Mouse (Mus musculus) forebrain, postnatal 0 days (tissue): ENCODE results near the gene Ntng2. TPM values are rescaled to one million over a fixed set of nuclear protein-coding genes. Genes with fewer than 3 reads are reported as not detected.

Experiments used
- ATAC-seq: fragments of 200-750 bp; cut with Nextera tagmentation; 2 replicates; pipeline ENCODE4 v1.8.0; 2017; ENCODE audit warnings: mild to moderate bottlenecking, moderate library complexity
- DNase-seq: peaks from one replicate; pipeline ENCODE4 v3.0.0-alpha.2; 2015
- H3K27ac ChIP-seq: fragments of 300-500 bp; sonication (generic); 2 replicates; pipeline ENCODE4 v1.5.1; 2014; ENCODE audit warnings: low read depth, mild to moderate bottlenecking, antibody characterized with exemption, low read length, moderate library complexity, mixed read lengths
- H3K27me3 ChIP-seq: fragments of 300-500 bp; sonication (generic); 2 replicates; pipeline ENCODE4 v1.6.1; 2014; ENCODE audit warnings: mild to moderate bottlenecking, low read length, mixed read lengths; ENCODE audit not compliant: insufficient read depth
- H3K36me3 ChIP-seq: fragments of 300-500 bp; sonication (generic); 2 replicates; pipeline ENCODE4 v1.6.1; 2014; ENCODE audit warnings: mild to moderate bottlenecking, moderate library complexity; ENCODE audit not compliant: insufficient read depth
- H3K4me1 ChIP-seq: fragments of 300-500 bp; sonication (generic); 2 replicates; pipeline ENCODE4 v1.6.1; 2014; ENCODE audit warnings: antibody characterized with exemption; ENCODE audit not compliant: insufficient read depth
- H3K4me2 ChIP-seq: fragments of 300-500 bp; sonication (generic); 2 replicates; pipeline ENCODE4 v1.6.1; 2014; ENCODE audit warnings: low read depth, mild to moderate bottlenecking, moderate library complexity
- H3K4me3 ChIP-seq: fragments of 300-500 bp; sonication (generic); 2 replicates; pipeline ENCODE4 v1.5.1; 2014; ENCODE audit warnings: low read depth, low read length, mixed read lengths
- H3K9ac ChIP-seq: fragments of 300-500 bp; sonication (generic); 2 replicates; pipeline ENCODE4 v1.6.1; 2014; ENCODE audit warnings: mild to moderate bottlenecking
- H3K9me3 ChIP-seq: fragments of 300-500 bp; sonication (generic); 2 replicates; pipeline ENCODE4 v1.6.1; 2016; ENCODE audit warnings: low read length
- CTCF ChIP-seq: sonication (generic); IDR thresholded peaks from 2 replicates; pipeline ENCODE4 v1.5.1; 2016; ENCODE audit warnings: antibody characterized with exemption, control low read depth, low read depth
- WGBS: fragments of 180-500 bp; shearing (Covaris S2); extraction: QIAGEN DNeasy Blood & Tissue Kit; methylation state at CpG from one replicate; pipeline ENCODE4 v1.1.7; 2014; 5-methylcytosine and 5-hydroxymethylcytosine counted together
- polyA plus RNA-seq: library from polyadenylated mRNA; unstranded; fragments of >200 nt; fragmentation: Nextera tagmentation; extraction: Ambion mirVana; gene quantifications from 2 replicates; pipeline ENCODE4 v1.2.1, GENCODE M21; 2015
- total RNA-seq: library from RNA; depleted of rRNA; stranded (reverse); fragments of >200 nt; gene quantifications from 2 replicates; pipeline ENCODE4 v1.2.3, GENCODE M21; 2014

Ntng2 gene
- total and polyA plus RNA-seq, 2 experiments from 2014 or later: 8.6 to 33.0 TPM

DNA sequence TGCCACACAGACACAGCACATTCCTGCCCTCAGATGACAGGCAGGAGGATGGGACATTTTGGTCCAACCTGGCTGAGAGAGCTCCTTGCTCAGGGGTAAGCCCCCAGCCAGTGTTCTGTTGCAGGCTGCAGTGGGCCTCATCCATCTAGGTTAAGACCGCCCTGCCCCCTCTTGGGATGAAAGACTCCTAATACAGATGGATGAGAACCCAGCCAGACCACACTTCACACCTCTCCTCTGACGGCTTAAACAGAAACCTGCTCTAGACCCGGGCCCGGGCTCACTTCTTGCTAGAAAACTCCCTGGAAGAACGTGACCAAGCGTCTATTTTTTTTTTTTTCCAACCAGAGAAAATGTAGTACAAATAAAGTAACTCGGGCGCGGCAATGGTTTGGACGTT lies 3.0 kb downstream of the Ntng2 start:
- Histone ChIP-seq H3K36me3 (no peaks in the 10 kb centered on the region), H3K4me3 (peak overlapping the region; percentile 62), H3K9me3 (no peaks in the 10 kb centered on the region), H3K27me3 (peaks cover 7% of the 10 kb centered on the region; the same call in 1 of the 2 replicates), H3K27ac (peak overlapping the region; percentile 10; the same call in 1 of the 2 replicates), H3K9ac (peak overlapping the region; percentile 68; the same call in 1 of the 2 replicates), H3K4me2 (peak overlapping the region; percentile 96), H3K4me1 (no peaks in the 10 kb centered on the region)
- no peak for TF ChIP-seq CTCF
- ATAC-seq: no peak
- peak; percentile 34 for DNase-seq
- 6% methylated on average over 10 of the region's 10 CpGs for WGBS

- H3K9ac ChIP-seq: no peak overlapping the region
- ATAC-seq (no peak), DNase-seq (no peak)
- no peak overlapping the region for H3K4me2 ChIP-seq
- H3K4me3 ChIP-seq: no peak overlapping the region
- no peaks in the 10 kb centered on the region for H3K9me3 ChIP-seq
- WGBS: 48% methylated on average over 3 of the region's 3 CpGs
- H3K4me1 ChIP-seq: no peaks in the 10 kb centered on the region
- H3K27me3 ChIP-seq: peaks cover 7% of the 10 kb centered on the region; the same call in 1 of the 2 replicates
- no peak overlapping the region for H3K27ac ChIP-seq
- TF ChIP-seq CTCF: no peak
- no peaks in the 10 kb centered on the region for H3K36me3 ChIP-seq
These were observed 4.3 kb downstream of the Ntng2 start for GRCm38 (mm10) chr2:29248551-29248950.

DNA sequence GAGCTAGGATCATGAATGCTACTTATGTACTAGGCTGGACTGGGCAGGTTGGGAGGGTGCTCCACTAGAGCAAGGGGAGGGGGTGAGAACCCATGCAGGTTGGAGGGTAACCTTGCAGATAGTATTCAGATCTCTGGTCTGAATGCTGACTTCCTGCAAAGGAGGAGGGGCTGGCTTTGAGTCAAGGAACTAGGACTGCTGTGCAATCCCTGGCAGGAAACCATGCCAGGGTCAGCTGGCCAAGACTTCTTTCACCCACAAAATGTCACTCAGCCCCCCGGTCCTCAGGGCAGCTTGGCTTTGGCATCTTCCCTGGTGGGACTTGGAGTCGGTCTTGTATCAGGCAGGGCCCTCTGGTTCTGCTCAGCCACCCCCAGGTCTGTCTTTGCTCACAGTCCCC lies 5.4 kb downstream of the Ntng2 start:
- no peak for TF ChIP-seq CTCF
- Histone ChIP-seq H3K27me3 (peaks cover 7% of the 10 kb centered on the region; the same call in 1 of the 2 replicates), H3K9ac (no peak overlapping the region), H3K4me2 (no peak overlapping the region), H3K27ac (no peak overlapping the region), H3K4me3 (no peak overlapping the region), H3K36me3 (no peaks in the 10 kb centered on the region), H3K9me3 (no peaks in the 10 kb centered on the region), H3K4me1 (no peaks in the 10 kb centered on the region)
- DNase-seq: no peak
- 65% methylated on average over 2 of the region's 2 CpGs for WGBS
- ATAC-seq: no peak

- DNase-seq (no peak), ATAC-seq (no peak)
- Histone ChIP-seq H3K27ac (no peak overlapping the region), H3K4me2 (no peak overlapping the region), H3K9ac (no peak overlapping the region), H3K9me3 (no peaks in the 10 kb centered on the region), H3K36me3 (no peaks in the 10 kb centered on the region), H3K4me1 (no peaks in the 10 kb centered on the region), H3K4me3 (no peak overlapping the region), H3K27me3 (peaks cover 7% of the 10 kb centered on the region; the same call in 1 of the 2 replicates)
- no peak for TF ChIP-seq CTCF
- WGBS: 69% methylated on average over 7 of the region's 7 CpGs
These were observed 5.9 kb downstream of the Ntng2 start for GRCm38 (mm10) chr2:29246891-29247290.

- DNase-seq: no peak
- no peak for ATAC-seq
- TF ChIP-seq CTCF: no peak
- 18% methylated on average over 3 of the region's 3 CpGs for WGBS
- no peak overlapping the region for H3K9ac ChIP-seq
- H3K4me3 ChIP-seq: no peak overlapping the region
- H3K4me1 ChIP-seq: no peaks in the 10 kb centered on the region
- H3K27ac ChIP-seq: no peak overlapping the region
- H3K27me3 ChIP-seq: peaks cover 7% of the 10 kb centered on the region; the same call in 1 of the 2 replicates
- H3K9me3 ChIP-seq: no peaks in the 10 kb centered on the region
- H3K36me3 ChIP-seq: no peaks in the 10 kb centered on the region
- no peak overlapping the region for H3K4me2 ChIP-seq
These were observed 6.5 kb downstream of the Ntng2 start for GRCm38 (mm10) chr2:29246275-29246674.

DNA sequence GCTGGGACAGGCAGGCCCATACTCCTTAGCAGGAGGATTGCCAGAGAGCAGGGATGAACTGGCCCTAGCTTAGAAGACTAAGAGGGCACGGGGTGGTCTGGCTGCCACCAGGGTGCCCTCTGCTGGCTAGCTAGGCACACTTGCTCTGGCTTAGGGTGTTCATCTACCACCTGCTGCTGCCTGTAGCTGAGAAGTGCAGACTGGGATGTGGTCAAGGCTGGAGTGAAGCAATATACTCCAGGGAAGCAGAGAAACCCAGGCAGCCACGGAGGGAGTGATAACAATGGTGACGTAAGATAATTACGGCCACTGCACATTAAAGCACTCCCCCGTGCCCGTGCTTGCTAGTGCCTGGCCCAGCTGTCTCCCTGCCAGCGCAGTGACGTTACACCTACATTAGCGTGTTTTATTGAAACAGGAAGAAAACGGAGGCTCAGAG lies 7.4 kb downstream of the Ntng2 start:
- ATAC-seq: peak; percentile 43; the same call in 1 of the 2 replicates
- Histone ChIP-seq H3K27me3 (peaks cover 7% of the 10 kb centered on the region; the same call in 1 of the 2 replicates), H3K9ac (no peak overlapping the region), H3K27ac (no peak overlapping the region), H3K4me2 (no peak overlapping the region), H3K9me3 (no peaks in the 10 kb centered on the region), H3K4me3 (no peak overlapping the region), H3K36me3 (no peaks in the 10 kb centered on the region), H3K4me1 (no peaks in the 10 kb centered on the region)
- peak; percentile 64 for TF ChIP-seq CTCF
- peak; percentile 33 for DNase-seq
- 33% methylated on average over 10 of the region's 10 CpGs for WGBS

DNA sequence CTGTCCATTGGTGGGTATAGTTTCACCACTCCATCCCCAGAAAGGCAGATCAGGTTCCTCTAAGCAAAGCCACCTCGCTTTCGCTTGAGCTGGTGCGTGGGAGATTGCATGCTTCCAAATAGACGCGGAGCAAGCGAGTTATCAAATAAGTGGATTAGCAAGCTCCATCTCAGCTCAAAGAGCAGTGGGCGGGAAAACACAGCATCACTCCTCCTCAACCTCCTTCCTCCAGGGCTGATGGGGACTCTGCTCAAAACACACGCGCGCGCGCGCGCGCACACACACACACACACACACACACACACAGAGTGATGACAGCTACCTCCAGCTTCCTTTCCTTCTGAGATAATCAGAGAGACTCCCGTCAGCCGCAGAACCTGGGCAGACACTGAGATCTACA lies 13.5 kb downstream of the Ntng2 start:
- no peaks in the 10 kb centered on the region for H3K4me1 ChIP-seq
- no peak overlapping the region for H3K27ac ChIP-seq
- TF ChIP-seq CTCF: no peak
- DNase-seq (no peak), ATAC-seq (no peak)
- 65% methylated on average over 17 of the region's 17 CpGs for WGBS
- H3K27me3 ChIP-seq: no peaks in the 10 kb centered on the region; the same call in 1 of the 2 replicates
- no peaks in the 10 kb centered on the region for H3K36me3 ChIP-seq
- H3K9me3 ChIP-seq: no peaks in the 10 kb centered on the region
- H3K4me2 ChIP-seq: no peak overlapping the region
- H3K4me3 ChIP-seq: no peak overlapping the region
- no peak overlapping the region for H3K9ac ChIP-seq
